8 mouse cellular contexts compared by ENCODE assay signal in the genomic region with DNA sequence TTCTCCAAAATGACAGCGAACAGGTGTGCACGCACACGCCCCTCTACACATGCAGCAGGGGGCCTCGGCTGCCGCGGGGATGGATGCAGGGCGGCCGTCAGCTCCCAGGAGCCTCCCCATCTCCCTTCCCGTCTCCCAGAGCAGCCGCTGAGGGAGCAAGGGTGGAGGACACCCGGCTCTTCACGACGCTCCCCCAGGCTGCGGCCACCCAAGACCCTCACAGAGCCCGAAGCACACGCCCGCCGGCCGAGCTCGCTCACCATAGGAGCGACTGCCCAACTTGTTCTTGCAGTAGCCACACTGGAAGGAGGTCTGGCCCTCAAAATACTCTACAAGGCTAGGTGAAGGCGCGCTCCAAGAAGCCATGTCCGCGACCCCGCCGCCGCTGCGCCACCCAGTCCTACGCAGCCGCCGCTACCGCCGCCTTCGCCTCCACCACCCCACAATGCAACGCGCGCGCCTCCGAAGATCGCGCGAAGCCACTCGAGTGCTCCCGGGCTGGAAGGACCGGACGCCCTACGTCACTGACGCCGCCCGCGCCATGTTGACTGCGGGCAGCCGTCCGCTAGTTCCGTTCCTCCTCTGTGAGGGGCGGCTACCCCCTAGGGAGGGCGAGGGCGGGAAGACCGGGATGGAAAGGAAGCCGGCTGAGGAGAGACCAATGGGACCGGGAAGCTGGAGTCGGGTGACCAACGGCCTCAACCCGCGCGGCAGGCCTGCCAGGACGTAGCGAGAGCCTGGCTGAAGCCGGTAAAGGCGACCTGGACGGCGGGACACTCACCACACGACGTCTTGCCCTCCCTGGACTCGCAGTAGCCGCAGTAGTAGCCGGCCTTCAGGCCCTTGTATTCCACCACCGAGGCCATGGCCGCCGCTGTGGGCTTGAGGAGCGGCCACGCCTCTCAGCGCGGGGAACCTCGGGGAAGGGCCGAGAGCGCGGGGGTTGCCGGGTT. TPM values are rescaled to one million over a fixed set of nuclear protein-coding genes. Genes with fewer than 3 reads are reported as not detected.
DNase-seq lines count a peak whose midpoint lies in the region; ATAC-seq lines count a peak whose summit lies in the region.

No protein-coding gene starts in this region.

- intact Hi-C loops in gastrocnemius, postnatal 14 days (cut with DNase I; ENCODE audit: low total_unique reads) = no loop called here
- intact Hi-C loops in left cerebral cortex, postnatal 10 days (cut with DNase I) = no loop called here

- DNase-seq in adrenal gland, adult (ENCODE audit: inconsistent age in 2 of 2, low spot score in 1 of 2) = peak; percentile 99
- DNase-seq in embryo, embryonic 10.5 days (ENCODE audit: low spot score) = peak; percentile 98
- peak; percentile 99 for DNase-seq in gastrocnemius, postnatal 14 days
- peak; percentile 95 to 99 for DNase-seq in left cerebral cortex, postnatal 10 days (ENCODE audit: extremely low spot score in 1 of 2, low spot score in 2 of 2)
- DNase-seq in right cerebral cortex, postnatal 25 days = peak; percentile 98
- DNase-seq in urinary bladder, postnatal 4 days (ENCODE audit: low spot score in 2 of 2) = peak; percentile 98 to 99

- ATAC-seq in inflammation-experienced regulatory T-cells, adult 6 months = peak; percentile 95
- peak; percentile 91 for ATAC-seq in megakaryocyte-erythroid progenitor cell, adult 5-6 weeks (replicated peaks; ENCODE audit: low FRiP score, low TSS enrichment, poor library complexity, severe bottlenecking)

RNA-seq across cellular contexts. Expression of a gene that starts 0.8 kb away (rescaled TPM):
- 10 to 100 TPM; 23.6 to 26.4 TPM for total RNA-seq in gastrocnemius, postnatal 14 days (2021)
- 10 to 100 TPM; 36.9 to 50.5 (median 42.6) TPM for polyA plus RNA-seq in inflammation-experienced regulatory T-cells, adult 6 months (2017; shearing (Covaris generic))
- total RNA-seq in left cerebral cortex, postnatal 10 days (2021) = 10 to 100 TPM; 56.0 to 56.9 TPM
- total RNA-seq in megakaryocyte-erythroid progenitor cell, adult 5-6 weeks (2014; fragmentation: Nextera tagmentation) = 31.9 and 32.1 TPM in 2 replicates
- total RNA-seq in megakaryocyte-erythroid progenitor cell, adult 5-6 weeks (2017) = 60.6 and 66.9 TPM in 2 replicates

RNA-seq across cellular contexts. Expression of a gene that starts 53.5 kb away (rescaled TPM):
- total RNA-seq in gastrocnemius, postnatal 14 days (2021) = 10 to 100 TPM; 30.3 to 30.6 TPM
- polyA plus RNA-seq in inflammation-experienced regulatory T-cells, adult 6 months (2017; shearing (Covaris generic)) = 10 to 100 TPM; 10.5 to 15.3 (median 13.5) TPM
- 10 to 100 TPM; 29.1 to 30.4 TPM for total RNA-seq in left cerebral cortex, postnatal 10 days (2021)
- 180 and 183 TPM in 2 replicates for total RNA-seq in megakaryocyte-erythroid progenitor cell, adult 5-6 weeks (2014; fragmentation: Nextera tagmentation)
- 203 and 229 TPM in 2 replicates for total RNA-seq in megakaryocyte-erythroid progenitor cell, adult 5-6 weeks (2017)

RNA-seq across cellular contexts. Expression of a gene that starts 57.9 kb away (rescaled TPM):
- total RNA-seq in gastrocnemius, postnatal 14 days (2021) = 100 to 1,000 TPM; 227 to 381 TPM
- polyA plus RNA-seq in inflammation-experienced regulatory T-cells, adult 6 months (2017; shearing (Covaris generic)) = 1 to 10 TPM; 3.7 to 8.8 (median 6.6) TPM
- total RNA-seq in left cerebral cortex, postnatal 10 days (2021) = 10 to 100 TPM; 79.4 to 81.9 TPM
- 9.1 and 14.2 TPM in 2 replicates for total RNA-seq in megakaryocyte-erythroid progenitor cell, adult 5-6 weeks (2014; fragmentation: Nextera tagmentation)
- total RNA-seq in megakaryocyte-erythroid progenitor cell, adult 5-6 weeks (2017) = 0.88 and 1.6 TPM in 2 replicates

Comparison
In these comparisons a context has a peak if more than half of its experiments do, and no peak if none do; other contexts are left out.
1. Peak in every context shown above with its lines: DNase-seq and ATAC-seq.
2. RNA of a gene that starts 53.5 kb away (total RNA-seq): 180 to 229 TPM in megakaryocyte-erythroid progenitor cell, adult 5-6 weeks; 30.3 to 30.6 TPM in gastrocnemius, postnatal 14 days and 29.1 to 30.4 TPM in left cerebral cortex, postnatal 10 days; every median in the first group is over 4 times any median in the second.
3. RNA of a gene that starts 57.9 kb away (total RNA-seq): 227 to 381 TPM in gastrocnemius, postnatal 14 days and 79.4 to 81.9 TPM in left cerebral cortex, postnatal 10 days; 0.88 to 14.2 TPM in megakaryocyte-erythroid progenitor cell, adult 5-6 weeks; every median in the first group is over 4 times any median in the second.